Mouse (Mus musculus): Measurements from ENCODE around the gene Crhr1.

Crhr1 gene

GRCm38 (mm10) chr11:104133442-104133983 is 858 bp downstream of the Crhr1 start:
- no peak for DNase-seq (ENCODE audit: low read depth)

GRCm38 (mm10) chr11:104138976-104139375 is 6.3 kb downstream of the Crhr1 start:
- DNase-seq (ENCODE audit: low read depth), result no peak

- no peak for DNase-seq (ENCODE audit: low read depth)
Observed at GRCm38 (mm10) chr11:104144930-104145329, 12.3 kb downstream of the Crhr1 start.

GRCm38 (mm10) chr11:104148787-104149186 is 16.1 kb downstream of the Crhr1 start:
- no peak for DNase-seq (ENCODE audit: low read depth)

GRCm38 (mm10) chr11:104150911-104151310 is 18.3 kb downstream of the Crhr1 start:
- no peak for DNase-seq (ENCODE audit: low read depth)

GRCm38 (mm10) chr11:104154332-104154731 is 21.7 kb downstream of the Crhr1 start:
- DNase-seq (ENCODE audit: low read depth), result no peak

- DNase-seq (ENCODE audit: low read depth), result no peak
Observed at GRCm38 (mm10) chr11:104154820-104155635, 22.4 kb downstream of the Crhr1 start.

GRCm38 (mm10) chr11:104155899-104156298 is 23.2 kb downstream of the Crhr1 start:
- no peak for DNase-seq (ENCODE audit: low read depth)

- DNase-seq (ENCODE audit: low read depth), result no peak
Observed at GRCm38 (mm10) chr11:104156391-104156790, 23.7 kb downstream of the Crhr1 start.

GRCm38 (mm10) chr11:104157603-104158259 is 25.1 kb downstream of the Crhr1 start:
- peak; percentile 25 for DNase-seq (ENCODE audit: low read depth)

- no peak for DNase-seq (ENCODE audit: low read depth)
Observed at GRCm38 (mm10) chr11:104158260-104158907, 25.7 kb downstream of the Crhr1 start.

- DNase-seq (ENCODE audit: low read depth), result no peak
Observed at GRCm38 (mm10) chr11:104159769-104160272, 27.2 kb downstream of the Crhr1 start.

GRCm38 (mm10) chr11:104161153-104161552 is 28.5 kb downstream of the Crhr1 start:
- DNase-seq (ENCODE audit: low read depth), result no peak

- DNase-seq (ENCODE audit: low read depth), result no peak
Observed at GRCm38 (mm10) chr11:104164257-104164656, 31.6 kb downstream of the Crhr1 start.

- DNase-seq (ENCODE audit: low read depth), result peak; percentile 78
Observed at GRCm38 (mm10) chr11:104171281-104171781, 38.7 kb downstream of the Crhr1 start.

GRCm38 (mm10) chr11:104178893-104179292 is 46.2 kb downstream of the Crhr1 start:
- DNase-seq (ENCODE audit: low read depth), result peak; percentile 18

- no peak for DNase-seq (ENCODE audit: low read depth)
Observed at GRCm38 (mm10) chr11:104179804-104180203, 47.1 kb downstream of the Crhr1 start.

GRCm38 (mm10) chr11:104182141-104182540 is 49.5 kb downstream of the Crhr1 start:
- no peak for DNase-seq (ENCODE audit: low read depth)

GRCm38 (mm10) chr11:104186135-104186836 is 53.6 kb downstream of the Crhr1 start, which contains the start of gene Sppl2c:
Gene Sppl2c, plus strand, starts transcription at chr11:104186327.
- no peak for DNase-seq (ENCODE audit: low read depth)

GRCm38 (mm10) chr11:104186837-104187150 is 54.1 kb downstream of the Crhr1 start:
- no peak for DNase-seq (ENCODE audit: low read depth)

GRCm38 (mm10) chr11:104187766-104188165 is 55.1 kb downstream of the Crhr1 start:
- no peak for DNase-seq (ENCODE audit: low read depth)

GRCm38 (mm10) chr11:104190008-104190407 is 57.4 kb downstream of the Crhr1 start:
- DNase-seq (ENCODE audit: low read depth), result peak; percentile 15
